Mouse (Mus musculus) lung, postnatal 10 days (tissue): ENCODE results near the gene Slc35f6.

ENCODE experiments used
- DNase-seq: peaks from one replicate; pipeline ENCODE4 v3.0.0; 2021

Slc35f6 gene

DNA sequence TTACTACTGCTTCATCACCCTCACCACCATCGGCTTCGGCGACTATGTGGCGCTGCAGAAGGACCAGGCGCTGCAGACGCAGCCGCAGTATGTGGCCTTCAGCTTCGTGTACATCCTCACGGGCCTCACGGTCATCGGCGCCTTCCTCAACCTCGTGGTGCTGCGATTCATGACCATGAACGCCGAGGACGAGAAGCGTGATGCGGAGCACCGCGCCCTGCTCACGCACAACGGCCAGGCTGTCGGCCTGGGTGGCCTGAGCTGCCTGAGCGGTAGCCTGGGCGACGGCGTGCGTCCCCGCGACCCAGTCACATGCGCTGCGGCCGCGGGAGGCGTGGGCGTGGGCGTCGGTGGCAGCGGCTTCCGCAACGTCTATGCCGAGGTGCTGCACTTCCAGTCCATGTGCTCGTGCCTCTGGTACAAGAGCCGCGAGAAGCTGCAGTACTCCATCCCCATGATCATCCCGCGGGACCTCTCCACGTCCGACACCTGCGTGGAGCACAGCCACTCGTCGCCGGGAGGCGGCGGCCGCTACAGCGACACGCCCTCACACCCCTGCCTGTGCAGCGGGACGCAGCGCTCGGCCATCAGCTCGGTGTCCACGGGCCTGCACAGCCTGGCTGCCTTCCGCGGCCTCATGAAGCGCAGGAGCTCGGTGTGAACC is 25.4 kb upstream of the Slc35f6 start:
- peak; percentile 32 for DNase-seq

- no peak for DNase-seq
These were observed 24.9 kb upstream of the Slc35f6 start for GRCm38 (mm10) chr5:30622841-30623185.

- no peak for DNase-seq
These were observed 24.4 kb upstream of the Slc35f6 start for GRCm38 (mm10) chr5:30623380-30623779.

DNA sequence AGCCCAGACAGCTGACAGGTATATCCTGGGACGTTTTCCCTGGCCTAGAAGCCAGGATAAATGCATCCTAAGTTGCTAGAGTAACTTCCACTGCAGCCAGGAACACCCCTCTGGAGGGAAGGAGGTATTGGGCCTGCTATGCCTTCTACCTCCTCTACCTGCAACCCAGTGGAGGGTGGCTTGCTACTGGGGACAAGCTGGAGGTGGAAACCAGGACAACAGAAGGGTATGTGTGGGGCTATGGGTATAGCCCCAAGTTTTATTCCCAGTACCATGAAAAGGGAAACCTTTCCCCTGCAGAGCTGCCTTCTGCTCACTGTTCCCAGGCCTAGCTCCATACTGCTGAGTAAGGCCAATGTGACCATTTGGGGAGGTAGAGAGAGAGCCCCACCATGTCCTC is 23.4 kb upstream of the Slc35f6 start:
- DNase-seq, result no peak

DNA sequence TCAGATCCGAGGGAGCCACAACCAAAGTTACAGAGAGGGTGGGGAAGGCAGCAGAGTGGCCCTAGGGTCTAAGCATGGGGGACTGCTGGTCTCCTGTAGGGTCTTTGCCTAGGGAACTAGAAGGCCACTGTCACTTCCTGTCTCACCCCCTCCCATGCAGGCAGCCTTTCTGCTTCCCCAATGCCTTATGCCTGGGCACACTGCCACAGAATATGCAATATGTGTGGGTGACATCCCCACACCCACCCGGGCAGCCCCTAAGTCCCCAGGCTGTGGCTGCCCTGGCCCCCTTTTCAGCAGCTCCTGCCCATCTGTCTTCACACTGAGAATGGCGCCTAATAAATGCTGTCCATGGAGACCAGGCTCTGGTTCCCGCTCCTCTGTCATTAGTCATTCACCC is 22.8 kb upstream of the Slc35f6 start:
- peak; percentile 50 for DNase-seq

GRCm38 (mm10) chr5:30625379-30625778 is 22.4 kb upstream of the Slc35f6 start:
- DNase-seq, result no peak

GRCm38 (mm10) chr5:30626331-30627105 is 21.2 kb upstream of the Slc35f6 start:
- no peak for DNase-seq

DNA sequence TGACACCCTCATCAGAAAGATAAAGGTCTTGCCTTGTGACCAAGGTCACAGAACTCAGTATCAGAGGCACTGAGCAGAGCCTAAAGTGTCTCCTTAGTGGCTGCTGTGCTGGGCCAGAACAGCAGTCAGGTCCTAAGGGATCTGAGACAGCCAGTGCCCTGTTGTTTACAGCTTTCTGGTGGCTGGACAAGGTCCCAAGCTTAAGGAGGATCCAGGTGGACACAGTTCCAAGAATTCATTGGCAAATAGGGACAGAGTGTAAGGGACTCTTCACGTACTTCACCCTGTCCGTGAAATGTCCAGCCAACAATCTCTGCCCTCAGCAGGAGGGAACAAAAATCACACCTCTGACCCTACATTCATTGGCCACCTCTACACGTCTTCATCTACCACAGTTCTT is 19.2 kb upstream of the Slc35f6 start:
- DNase-seq, result no peak

- DNase-seq, result no peak
These were observed 17.3 kb upstream of the Slc35f6 start for GRCm38 (mm10) chr5:30630401-30630800.

DNA sequence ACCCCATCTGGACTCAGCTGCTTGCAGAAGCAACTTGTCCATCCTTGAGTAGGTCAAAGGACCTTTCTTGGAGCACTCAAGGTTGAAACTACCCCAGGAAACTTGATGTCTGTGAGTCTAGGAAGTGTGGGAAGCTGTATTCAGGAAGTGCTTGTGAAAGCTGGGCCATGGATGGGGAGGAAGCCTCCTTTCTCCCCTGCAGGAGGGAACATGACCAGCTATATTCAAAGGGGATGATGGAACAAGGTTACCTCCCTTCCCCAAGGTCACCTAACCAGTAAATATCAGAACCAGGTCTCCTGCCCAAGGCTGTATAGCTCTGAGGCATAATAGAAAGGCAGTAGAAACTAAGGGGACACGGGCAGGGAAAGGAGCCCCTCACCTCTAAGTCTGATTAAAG is 15.6 kb upstream of the Slc35f6 start:
- no peak for DNase-seq

DNA sequence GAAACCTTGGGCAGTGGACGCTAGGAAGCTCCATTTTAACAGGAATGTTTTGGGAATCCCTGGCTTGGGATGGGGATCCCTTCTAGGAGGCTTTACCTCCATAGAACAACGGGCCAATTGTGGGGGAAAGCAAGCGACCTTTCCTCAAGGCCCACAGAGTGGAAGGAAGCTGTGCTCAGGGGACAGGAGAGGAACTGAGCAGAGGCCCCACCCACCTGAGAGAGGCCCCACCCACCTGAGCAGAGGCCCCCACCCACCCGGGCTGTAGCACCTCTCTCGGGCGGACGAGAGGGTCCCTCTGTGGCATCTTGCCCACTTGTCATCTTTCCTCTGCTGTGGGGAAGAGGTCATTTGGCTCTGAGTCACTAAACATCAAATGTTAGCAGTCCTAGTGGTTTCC is 10.7 kb upstream of the Slc35f6 start:
- DNase-seq, result peak; percentile 32

GRCm38 (mm10) chr5:30638041-30638440 is 9.7 kb upstream of the Slc35f6 start:
- peak; percentile 90 for DNase-seq

DNA sequence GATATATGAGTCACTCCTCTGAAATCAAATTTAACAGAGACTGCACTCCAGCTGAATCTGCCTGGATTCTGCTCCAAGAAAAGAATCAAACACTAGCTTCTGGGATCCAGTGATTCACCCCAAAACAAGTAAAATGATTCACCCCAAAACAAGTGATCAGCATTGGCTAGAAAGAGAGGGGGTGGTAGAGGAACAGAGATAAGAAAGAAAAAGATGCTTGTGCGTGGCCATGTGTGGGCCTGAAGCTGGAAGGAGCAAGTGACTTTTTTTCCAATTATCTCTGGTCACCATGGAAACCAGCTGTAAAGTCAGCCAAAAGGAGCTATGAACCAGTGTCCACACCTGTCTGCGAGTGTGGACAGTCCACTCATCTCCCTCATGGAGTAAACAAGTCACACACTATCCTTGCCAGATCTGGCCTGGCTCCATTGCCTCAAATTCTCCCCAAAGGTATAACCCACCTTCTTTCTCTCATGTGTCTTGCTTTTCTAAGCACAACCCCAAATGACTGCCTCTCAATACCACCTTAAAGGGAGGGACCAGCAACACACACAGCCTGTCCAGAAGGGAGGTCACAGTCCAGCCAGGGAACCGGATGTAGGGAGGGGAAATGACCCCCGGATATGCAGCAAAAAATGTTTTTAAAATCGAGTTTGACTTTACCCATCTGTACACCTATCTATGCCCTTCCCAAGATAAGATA is 4.1 kb upstream of the Slc35f6 start:
- no peak for DNase-seq

GRCm38 (mm10) chr5:30646036-30646435 is 1.7 kb upstream of the Slc35f6 start:
- peak; percentile 61 for DNase-seq

DNA sequence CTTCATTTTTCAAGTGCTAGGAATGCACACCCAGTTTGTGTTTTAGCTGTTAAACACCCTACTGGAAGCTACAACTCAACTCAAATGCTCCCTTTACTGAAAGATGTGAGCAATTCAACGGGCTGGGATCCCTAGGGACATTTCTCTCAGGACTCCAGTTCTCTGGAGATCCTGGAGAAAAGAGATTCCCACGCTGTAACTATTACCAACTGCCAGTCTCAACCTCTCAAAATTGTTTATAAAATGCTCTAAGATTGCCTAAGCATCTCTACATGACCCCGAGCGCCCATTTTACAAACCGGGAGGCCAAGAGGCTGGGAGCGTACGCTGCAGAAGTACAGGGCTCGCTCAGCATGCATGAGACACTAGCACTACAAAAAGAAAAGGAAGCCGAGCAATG is 337 bp upstream of the Slc35f6 start:
- DNase-seq, result no peak

- no peak for DNase-seq
These were observed 1.8 kb downstream of the Slc35f6 start for GRCm38 (mm10) chr5:30649558-30649957.

DNA sequence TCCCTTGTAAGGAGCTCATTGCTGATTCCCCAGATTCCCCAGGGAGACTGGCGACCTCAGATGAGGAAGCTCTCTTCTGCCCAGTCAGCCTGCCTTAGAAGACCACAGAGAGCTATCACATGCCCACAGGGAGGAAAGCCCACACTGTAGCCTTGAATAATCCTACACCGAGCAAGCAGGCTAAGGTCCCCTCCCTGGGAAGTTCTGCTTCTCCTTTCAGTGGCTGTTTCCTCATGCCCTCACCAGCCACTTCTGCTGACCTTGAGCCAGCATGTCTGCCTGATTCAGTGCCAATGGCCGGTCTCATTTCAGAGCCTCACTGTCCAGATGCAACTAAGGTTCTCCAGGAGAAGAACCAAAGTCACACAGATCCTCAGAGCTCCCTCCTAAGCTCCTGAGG is 3.0 kb downstream of the Slc35f6 start:
- DNase-seq, result no peak

DNA sequence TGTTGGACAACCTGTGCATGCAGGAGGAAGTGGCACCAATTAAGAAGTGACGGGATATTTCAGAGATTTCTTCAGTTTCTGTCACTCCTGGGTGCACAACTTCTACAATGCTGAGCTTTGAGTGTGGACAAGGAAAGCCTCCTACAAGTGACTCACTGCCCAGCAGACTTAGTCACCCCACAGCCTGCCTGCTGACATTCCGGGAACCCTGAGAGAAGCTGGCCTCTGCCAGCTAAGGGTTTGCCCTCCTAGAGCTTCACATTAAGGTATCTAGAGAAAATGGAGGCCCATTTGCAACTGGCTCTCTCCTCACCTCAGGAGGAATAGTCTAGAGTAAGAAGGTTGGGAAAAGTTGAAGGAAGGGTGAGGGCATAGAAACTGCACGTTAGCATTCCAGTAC is 3.8 kb downstream of the Slc35f6 start:
- no peak for DNase-seq

- no peak for DNase-seq
These were observed 5.5 kb downstream of the Slc35f6 start for GRCm38 (mm10) chr5:30653246-30653645.

DNA sequence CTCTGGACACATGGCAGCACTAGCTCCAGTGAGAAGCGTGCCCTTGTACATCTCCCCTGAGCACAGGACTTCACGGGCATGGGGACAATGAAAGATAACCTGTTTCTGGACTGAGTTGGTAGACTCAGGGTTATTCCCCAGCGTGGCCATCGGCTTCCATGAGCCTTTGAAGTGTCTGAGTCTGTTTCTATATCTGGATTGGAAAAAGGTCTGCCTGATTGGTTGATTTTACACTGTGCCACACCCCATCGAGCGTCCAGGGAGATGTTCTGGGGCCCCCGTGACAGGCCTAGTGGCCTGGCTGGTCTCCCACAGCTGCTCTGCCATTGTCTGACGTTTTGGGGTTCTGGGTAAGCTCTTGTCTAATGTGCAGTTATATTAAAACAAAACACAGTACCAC is 7.3 kb downstream of the Slc35f6 start:
- DNase-seq, result no peak

DNA sequence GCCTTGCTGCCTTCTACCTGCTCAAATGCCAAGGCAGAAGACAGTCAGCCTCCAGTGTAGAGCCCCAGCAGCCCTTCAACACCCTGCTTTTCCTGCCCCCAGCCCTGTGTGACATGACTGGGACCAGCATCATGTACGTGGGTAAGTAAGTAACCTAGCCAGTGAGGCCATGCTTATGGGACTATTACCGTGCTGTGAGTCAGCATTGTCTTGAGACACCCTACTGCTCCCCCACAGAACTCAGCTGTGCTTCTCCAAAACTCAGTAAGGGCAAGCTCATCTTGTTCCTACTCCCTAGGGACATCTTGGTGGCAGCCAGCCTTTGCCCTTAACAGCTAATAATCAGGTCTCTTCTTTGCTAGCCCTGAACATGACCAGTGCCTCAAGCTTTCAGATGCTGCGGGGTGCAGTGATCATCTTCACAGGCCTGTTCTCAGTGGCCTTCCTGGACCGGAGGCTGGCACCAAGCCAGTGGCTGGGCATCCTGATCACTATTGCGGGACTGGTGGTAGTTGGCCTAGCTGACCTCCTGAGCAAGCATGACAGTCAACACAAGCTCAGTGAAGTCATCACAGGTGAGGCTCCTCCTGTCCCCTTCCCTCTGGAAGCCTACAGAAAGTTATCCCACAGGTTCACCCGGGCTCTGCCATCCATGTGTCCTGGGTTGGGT is 7.9 kb downstream of the Slc35f6 start:
- no peak for DNase-seq

DNA sequence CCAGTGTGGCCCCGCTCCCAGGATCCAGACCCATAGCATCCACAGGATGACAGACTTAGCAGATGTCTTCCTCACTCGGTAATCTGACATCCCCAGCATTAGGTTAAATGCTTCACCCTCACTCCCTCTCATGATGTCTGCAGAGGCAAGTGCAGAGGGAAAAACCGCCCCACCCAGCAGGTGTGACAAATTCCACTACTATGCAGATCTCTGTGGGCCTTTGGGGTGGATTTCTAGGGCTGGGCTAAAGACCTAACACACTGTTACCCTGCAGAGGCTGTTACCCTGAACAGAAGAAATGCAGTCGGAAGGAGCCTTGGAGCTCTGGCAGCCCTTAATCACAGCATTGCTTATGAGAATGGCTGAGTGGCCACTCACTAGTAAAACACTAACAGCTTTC is 11.3 kb downstream of the Slc35f6 start:
- DNase-seq, result no peak

GRCm38 (mm10) chr5:30660278-30660677 is 12.5 kb downstream of the Slc35f6 start:
- no peak for DNase-seq

- DNase-seq, result no peak
These were observed 13.1 kb downstream of the Slc35f6 start for GRCm38 (mm10) chr5:30660813-30661212.
